Mouse (Mus musculus) right cerebral cortex, adult 18-20 months (tissue): ENCODE measurements at regions not wholly inside any gene's neighbourhood (a gene's known extent, or its start where the extent isn't known, plus 50 kb on each side); places are given as distances from the start of the nearest gene placed in this dataset.
A peak's percentile ranks its signal among the peaks of the same experiment; 100 is the strongest.

ENCODE experiments used
- DNase-seq: peaks from one replicate; pipeline ENCODE4 v3.0.0; 2022; ENCODE audit warnings: mixed read lengths

GRCm38 (mm10) chr6:11404101-11404500 lies 503.2 kb downstream of the Ndufa4 start:
- no peak for DNase-seq

- DNase-seq, result no peak
These were observed 548.2 kb downstream of the Ndufa4 start for GRCm38 (mm10) chr6:11359088-11359487.

GRCm38 (mm10) chr6:11353599-11353998 lies 553.7 kb downstream of the Ndufa4 start:
- no peak for DNase-seq

GRCm38 (mm10) chr6:11334137-11334536 lies 573.2 kb downstream of the Ndufa4 start:
- DNase-seq, result no peak

GRCm38 (mm10) chr6:11313744-11314143 lies 593.6 kb downstream of the Ndufa4 start:
- DNase-seq, result no peak

- DNase-seq, result no peak
These were observed 601.2 kb downstream of the Ndufa4 start for GRCm38 (mm10) chr6:11305979-11306534.

GRCm38 (mm10) chr6:11283990-11284389 lies 623.3 kb downstream of the Ndufa4 start:
- no peak for DNase-seq

- DNase-seq, result peak; percentile 7
These were observed 632.1 kb downstream of the Ndufa4 start for GRCm38 (mm10) chr6:11275214-11275613.
